Mouse (Mus musculus) intestine, postnatal 0 days (tissue): ENCODE results near the gene Klhl5. TPM values are rescaled to one million over a fixed set of nuclear protein-coding genes. Genes with fewer than 3 reads are reported as not detected.

Source experiments
- ATAC-seq: fragments of 200-750 bp; cut with Nextera tagmentation; 2 replicates; pipeline ENCODE4 v1.8.0; 2017; ENCODE audit warnings: mild to moderate bottlenecking, moderate TSS enrichment, moderate library complexity
- H3K27ac ChIP-seq: fragments of 300-500 bp; sonication (generic); 2 replicates; pipeline ENCODE4 v1.5.1; 2014; ENCODE audit warnings: mild to moderate bottlenecking, low read depth, low read length, moderate library complexity
- H3K27me3 ChIP-seq: fragments of 300-500 bp; sonication (generic); replicated peaks from 2 replicates; pipeline ENCODE4 v1.6.1; 2014; ENCODE audit warnings: low read length, mixed read lengths; ENCODE audit not compliant: control insufficient read depth, insufficient read depth
- H3K36me3 ChIP-seq: fragments of 300-500 bp; sonication (generic); 2 replicates; pipeline ENCODE4 v1.6.1; 2014; ENCODE audit warnings: mild to moderate bottlenecking, moderate library complexity; ENCODE audit not compliant: control insufficient read depth, insufficient read depth
- H3K4me1 ChIP-seq: fragments of 300-500 bp; sonication (generic); replicated peaks from 2 replicates; pipeline ENCODE4 v1.6.1; 2014; ENCODE audit warnings: antibody characterized with exemption, low read length, mixed read lengths; ENCODE audit not compliant: control insufficient read depth, insufficient read depth
- H3K4me2 ChIP-seq: fragments of 300-500 bp; sonication (generic); replicated peaks from 2 replicates; pipeline ENCODE4 v1.6.1; 2014; ENCODE audit warnings: low read depth, mild to moderate bottlenecking, moderate library complexity
- H3K4me3 ChIP-seq: fragments of 300-500 bp; sonication (generic); 2 replicates; pipeline ENCODE4 v1.5.1; 2014; ENCODE audit warnings: low read depth, low read length
- H3K9ac ChIP-seq: fragments of 300-500 bp; sonication (generic); 2 replicates; pipeline ENCODE4 v1.6.1; 2014; ENCODE audit warnings: mild to moderate bottlenecking, low read depth, low read length
- H3K9me3 ChIP-seq: fragments of 300-500 bp; sonication (generic); 2 replicates; pipeline ENCODE4 v1.6.1; 2016; ENCODE audit warnings: mixed run types; ENCODE audit not compliant: control insufficient read depth
- CTCF ChIP-seq: sonication (generic); IDR thresholded peaks from 2 replicates; pipeline ENCODE4 v1.5.1; 2016; ENCODE audit warnings: low read depth, mild to moderate bottlenecking, control low read depth, antibody characterized with exemption, moderate library complexity
- WGBS: fragments of 180-500 bp; shearing (Covaris S2); extraction: QIAGEN DNeasy Blood & Tissue Kit; methylation state at CpG from one replicate; pipeline ENCODE4 v1.1.7; 2014; 5-methylcytosine and 5-hydroxymethylcytosine counted together
- polyA plus RNA-seq: library from polyadenylated mRNA; unstranded; fragments of >200 nt; fragmentation: Nextera tagmentation; extraction: Ambion mirVana; gene quantifications from 2 replicates; pipeline ENCODE4 v1.2.1, GENCODE M21; 2015

Klhl5 gene
- polyA plus RNA-seq, 1 experiment from 2014 or later: 7.7 TPM

- Histone ChIP-seq H3K9me3 (no peaks in the 10 kb centered on the region), H3K27me3 (no peaks in the 10 kb centered on the region), H3K9ac (no peak overlapping the region), H3K27ac (no peak overlapping the region), H3K4me2 (no peak overlapping the region), H3K4me1 (no peaks in the 10 kb centered on the region), H3K36me3 (0 out of 2 replicates have a peak, but pooled peaks cover 4% of the 10 kb centered on the region), H3K4me3 (no peak overlapping the region)
- TF ChIP-seq CTCF: no peak
- ATAC-seq: no peak
- 45% methylated on average over 6 of the region's 6 CpGs for WGBS
Measured at GRCm38 (mm10) chr5:65113323-65113722, 6.0 kb downstream of the Klhl5 start.

GRCm38 (mm10) chr5:65116789-65117188, 9.4 kb downstream of the Klhl5 start:
- TF ChIP-seq CTCF: no peak
- Histone ChIP-seq H3K9ac (no peak overlapping the region), H3K9me3 (no peaks in the 10 kb centered on the region), H3K36me3 (0 out of 2 replicates have a peak, but pooled peaks cover 4% of the 10 kb centered on the region), H3K27ac (no peak overlapping the region), H3K4me3 (no peak overlapping the region), H3K4me1 (no peaks in the 10 kb centered on the region), H3K27me3 (no peaks in the 10 kb centered on the region), H3K4me2 (no peak overlapping the region)
- no peak for ATAC-seq
- 95% methylated on average over 2 of the region's 2 CpGs for WGBS

- Histone ChIP-seq H3K4me3 (no peak overlapping the region), H3K4me1 (no peaks in the 10 kb centered on the region), H3K36me3 (0 out of 2 replicates have a peak, but pooled peaks cover 4% of the 10 kb centered on the region), H3K9me3 (no peaks in the 10 kb centered on the region), H3K27me3 (no peaks in the 10 kb centered on the region), H3K4me2 (no peak overlapping the region), H3K27ac (no peak overlapping the region), H3K9ac (no peak overlapping the region)
- WGBS: 74% methylated on average over 1 of the region's 1 CpGs
- ATAC-seq: no peak
- no peak for TF ChIP-seq CTCF
Measured at GRCm38 (mm10) chr5:65119495-65119894, 12.2 kb downstream of the Klhl5 start.

GRCm38 (mm10) chr5:65119918-65120317, 12.6 kb downstream of the Klhl5 start:
- H3K27ac ChIP-seq: no peak overlapping the region
- no peak overlapping the region for H3K4me2 ChIP-seq
- no peak for ATAC-seq

GRCm38 (mm10) chr5:65122616-65123015, 15.3 kb downstream of the Klhl5 start:
- Histone ChIP-seq H3K9me3 (no peaks in the 10 kb centered on the region), H3K27ac (no peak overlapping the region), H3K4me3 (no peak overlapping the region), H3K4me2 (no peak overlapping the region), H3K4me1 (no peaks in the 10 kb centered on the region), H3K27me3 (no peaks in the 10 kb centered on the region), H3K9ac (no peak overlapping the region), H3K36me3 (no peaks in the 10 kb centered on the region)
- 82% methylated on average over 3 of the region's 3 CpGs for WGBS
- ATAC-seq: no peak
- no peak for TF ChIP-seq CTCF

More at GRCm38 (mm10) chr5:65119918-65120317, 12.6 kb downstream of the Klhl5 start:
- H3K9ac ChIP-seq: no peak overlapping the region
- WGBS: 66% methylated on average over 3 of the region's 3 CpGs
- H3K4me1 ChIP-seq: no peaks in the 10 kb centered on the region
- 0 out of 2 replicates have a peak, but pooled peaks cover 4% of the 10 kb centered on the region for H3K36me3 ChIP-seq
- no peak overlapping the region for H3K4me3 ChIP-seq
- no peak for TF ChIP-seq CTCF
- H3K9me3 ChIP-seq: no peaks in the 10 kb centered on the region
- H3K27me3 ChIP-seq: no peaks in the 10 kb centered on the region

GRCm38 (mm10) chr5:65126137-65126536, 18.8 kb downstream of the Klhl5 start:
- 97% methylated on average over 1 of the region's 1 CpGs for WGBS
- H3K4me3 ChIP-seq: no peak overlapping the region
- no peaks in the 10 kb centered on the region; the same call in 1 of the 2 replicates for H3K36me3 ChIP-seq
- no peak overlapping the region for H3K4me2 ChIP-seq
- H3K9me3 ChIP-seq: no peaks in the 10 kb centered on the region
- peak; percentile 22; the same call in 1 of the 2 replicates for TF ChIP-seq CTCF
- no peak for ATAC-seq
- H3K4me1 ChIP-seq: no peaks in the 10 kb centered on the region
- no peak overlapping the region for H3K9ac ChIP-seq
- no peaks in the 10 kb centered on the region for H3K27me3 ChIP-seq
- H3K27ac ChIP-seq: no peak overlapping the region

- Histone ChIP-seq H3K27ac (no peak overlapping the region), H3K9ac (no peak overlapping the region), H3K4me3 (no peak overlapping the region), H3K27me3 (no peaks in the 10 kb centered on the region), H3K4me1 (no peaks in the 10 kb centered on the region), H3K4me2 (no peak overlapping the region), H3K36me3 (no peaks in the 10 kb centered on the region; the same call in 1 of the 2 replicates), H3K9me3 (no peaks in the 10 kb centered on the region)
- no peak for TF ChIP-seq CTCF
- ATAC-seq: no peak
- 51% methylated on average over 2 of the region's 2 CpGs for WGBS
Measured at GRCm38 (mm10) chr5:65128481-65128880, 21.1 kb downstream of the Klhl5 start.
